Comparison of ENCODE assay signal across 10 mouse cellular contexts in the genomic region with DNA sequence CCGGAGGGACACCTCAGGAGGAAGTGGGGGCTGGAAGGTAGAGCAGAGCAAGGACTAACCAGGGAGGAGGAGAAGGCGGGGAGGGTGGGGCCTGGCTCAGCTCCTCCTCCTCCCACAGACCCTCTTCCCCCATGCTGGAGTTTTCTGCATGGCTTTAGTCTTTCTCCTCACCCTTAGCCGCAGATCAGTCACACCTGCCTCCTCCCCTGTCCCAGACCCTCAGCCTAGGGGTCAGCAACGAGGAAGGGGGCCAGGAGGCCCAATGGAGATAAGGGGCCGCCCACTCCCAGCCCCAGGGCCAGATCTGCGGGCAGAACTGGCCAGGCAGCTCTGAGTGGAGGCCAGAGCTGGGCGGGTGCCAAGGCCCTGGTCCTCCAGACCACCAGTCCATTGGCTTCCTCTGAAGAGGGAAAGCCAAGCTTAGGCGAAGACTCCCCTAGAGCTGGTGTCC. TPM values are rescaled to one million over a fixed set of nuclear protein-coding genes. Genes with fewer than 3 reads are reported as not detected.
DNase-seq lines count a peak whose midpoint lies in the region; ATAC-seq and TF ChIP-seq lines count a peak whose summit lies in the region.
"Had no signal": no experiment of that assay in that cellular context is flagged by ENCODE, and none has a peak within 500 bp of the region (broad histone marks: within the 10 kb centered on the region; RNA-seq: fewer than 3 reads in every experiment).

No protein-coding gene starts in this region.

- ATAC-seq in liver, embryonic 11.5 days (replicated peaks; ENCODE audit: low FRiP score): no peak
- ATAC-seq in embryonic facial prominence, embryonic 14.5 days (ENCODE audit: low read depth): no peak
- no peak for ATAC-seq in liver, embryonic 13.5 days (ENCODE audit: low read depth)

- H3K4me1 ChIP-seq in cerebellum, adult 2 months (ENCODE audit: control insufficient read depth, insufficient read depth, low read length): no peaks in the 10 kb centered on the region
- H3K4me1 ChIP-seq in liver, embryonic 11.5 days (replicated peaks; ENCODE audit: control insufficient read depth, insufficient read depth, low read length): peaks cover 66% of the 10 kb centered on the region
- peaks cover 72% of the 10 kb centered on the region for H3K4me1 ChIP-seq in embryonic facial prominence, embryonic 14.5 days (ENCODE audit: control insufficient read depth, insufficient read depth, low read length)
- H3K4me1 ChIP-seq in liver, embryonic 13.5 days (replicated peaks): peaks cover 73% of the 10 kb centered on the region

- H3K4me2 ChIP-seq in liver, embryonic 11.5 days: no peak overlapping the region; the same call in 1 of the 2 replicates
- peak overlapping the region; percentile 60 for H3K4me2 ChIP-seq in embryonic facial prominence, embryonic 14.5 days (ENCODE audit: low read depth, low read length)
- H3K4me2 ChIP-seq in liver, embryonic 13.5 days: 0 out of 2 replicates have a peak overlapping the region, but pooled peaks have one; percentile 0

- no peak overlapping the region for H3K4me3 ChIP-seq in cerebellum, adult 2 months (replicated peaks; ENCODE audit: insufficient read depth, low read depth, low read length)
- no peak overlapping the region for H3K4me3 ChIP-seq in liver, embryonic 11.5 days (ENCODE audit: low read depth, low read length)
- peak overlapping the region; percentile 26 for H3K4me3 ChIP-seq in embryonic facial prominence, embryonic 14.5 days (ENCODE audit: low read depth, low read length)
- no peak overlapping the region for H3K4me3 ChIP-seq in liver, embryonic 13.5 days (replicated peaks)

- 11% methylated on average over 8 of the region's 8 CpGs for WGBS in cerebellum, adult 2 months
- WGBS in liver, embryonic 11.5 days: 14% methylated on average over 8 of the region's 8 CpGs
- 4% methylated on average over 7 of the region's 8 CpGs for WGBS in embryonic facial prominence, embryonic 14.5 days
- 16% methylated on average over 8 of the region's 8 CpGs for WGBS in liver, embryonic 13.5 days (ENCODE audit: insufficient replicate concordance)

- no peak overlapping the region for H3K9ac ChIP-seq in liver, embryonic 11.5 days (ENCODE audit: low read depth, low read length)
- H3K9ac ChIP-seq in embryonic facial prominence, embryonic 14.5 days (ENCODE audit: low read depth, low read length): peak overlapping the region; percentile 51
- no peak overlapping the region for H3K9ac ChIP-seq in liver, embryonic 13.5 days

- H3K27me3 ChIP-seq in cerebellum, adult 2 months (ENCODE audit: control insufficient read depth, insufficient read depth, low read length): peaks cover 1% of the 10 kb centered on the region; the same call in 1 of the 2 replicates
- H3K27me3 ChIP-seq in liver, embryonic 11.5 days (replicated peaks; ENCODE audit: control insufficient read depth, insufficient read depth, low read length): peaks cover 19% of the 10 kb centered on the region
- H3K27me3 ChIP-seq in embryonic facial prominence, embryonic 14.5 days (replicated peaks; ENCODE audit: control insufficient read depth, insufficient read depth, low read length): no peaks in the 10 kb centered on the region
- peaks cover 69% of the 10 kb centered on the region for H3K27me3 ChIP-seq in liver, embryonic 13.5 days

- no peaks in the 10 kb centered on the region for H3K36me3 ChIP-seq in liver, embryonic 11.5 days (ENCODE audit: control insufficient read depth, insufficient read depth, low read length)
- peaks cover 9% of the 10 kb centered on the region for H3K36me3 ChIP-seq in embryonic facial prominence, embryonic 14.5 days (ENCODE audit: control insufficient read depth, insufficient read depth, low read length)
- H3K36me3 ChIP-seq in liver, embryonic 13.5 days: no peaks in the 10 kb centered on the region

- no peaks in the 10 kb centered on the region for H3K9me3 ChIP-seq in liver, embryonic 11.5 days (ENCODE audit: control insufficient read depth, low read length)
- H3K9me3 ChIP-seq in embryonic facial prominence, embryonic 14.5 days (ENCODE audit: control insufficient read depth, low read length): no peaks in the 10 kb centered on the region
- H3K9me3 ChIP-seq in liver, embryonic 13.5 days (replicated peaks): no peaks in the 10 kb centered on the region

- H3K27ac ChIP-seq in cerebellum, adult 2 months (ENCODE audit: insufficient read depth, low read length): no peak overlapping the region
- H3K27ac ChIP-seq in liver, embryonic 11.5 days (ENCODE audit: low read depth, low read length): peak overlapping the region; percentile 19; the same call in 1 of the 2 replicates
- H3K27ac ChIP-seq in embryonic facial prominence, embryonic 14.5 days (replicated peaks; ENCODE audit: low read depth, low read length): peak overlapping the region; percentile 91
- H3K27ac ChIP-seq in liver, embryonic 13.5 days: no peak overlapping the region

- TF ChIP-seq CTCF in cerebellum, adult 2 months (IDR thresholded peaks at IDR 0.05; ENCODE audit: borderline replicate concordance, insufficient read depth, low read depth, low read length): no peak

- DNase-seq in cerebellum, postnatal 14 days: peak; percentile 30 to 59
- no peak for DNase-seq in cerebellum, adult 2 months
- no peak for DNase-seq in liver, embryonic 11.5 days (ENCODE audit: low spot score)
- no peak for DNase-seq in liver
- no peak for DNase-seq in embryonic facial prominence, embryonic 14.5 days (ENCODE audit: low spot score)
- DNase-seq in liver, embryonic 13.5 days: no peak
- DNase-seq in adrenal gland, adult 8-10 months: no peak
- no peak for DNase-seq in thymus, postnatal 10 days (ENCODE audit: low spot score in 2 of 2)
- DNase-seq: thymus, adult 18-20 months had no signal

- TF ChIP-seq POLR2A in cerebellum, adult 2 months (IDR thresholded peaks at IDR 0.05; ENCODE audit: borderline replicate concordance, insufficient read depth, low read length): no peak

RNA-seq across cellular contexts. Expression of a gene that starts 5.3 kb away (rescaled TPM):
- polyA plus RNA-seq in cerebellum, adult 2 months (2012; rRNA removed): 2.3 and 3.2 TPM in 2 replicates
- 4.3 and 4.6 TPM in 2 replicates for polyA plus RNA-seq in liver, embryonic 11.5 days (2014; fragmentation: Nextera tagmentation; extraction: Ambion mirVana)
- polyA plus RNA-seq in embryonic facial prominence, embryonic 14.5 days (2014; fragmentation: Nextera tagmentation; extraction: Ambion mirVana): 11.3 and 12.0 TPM in 2 replicates
- 0.76 and 0.96 TPM in 2 replicates for polyA plus RNA-seq in liver, embryonic 13.5 days (2015; fragmentation: Nextera tagmentation; extraction: Ambion mirVana)
- 10 to 100 TPM in 3 of 4 experiments, 1 to 10 TPM in 1; 8.5 to 21.1 (median 13.3) TPM for total RNA-seq in adrenal gland, adult 8-10 months (2022)

RNA-seq across cellular contexts. Expression of a gene that starts 17.0 kb away (rescaled TPM):
- polyA plus RNA-seq in cerebellum, adult 2 months (2012; rRNA removed): 808 and 827 TPM in 2 replicates
- 683 and 733 TPM in 2 replicates for polyA plus RNA-seq in liver, embryonic 11.5 days (2014; fragmentation: Nextera tagmentation; extraction: Ambion mirVana)
- polyA plus RNA-seq in embryonic facial prominence, embryonic 14.5 days (2014; fragmentation: Nextera tagmentation; extraction: Ambion mirVana): 800 and 852 TPM in 2 replicates
- polyA plus RNA-seq in liver, embryonic 13.5 days (2015; fragmentation: Nextera tagmentation; extraction: Ambion mirVana): 372 and 464 TPM in 2 replicates
- 100 to 1,000 TPM; 742 to 804 (median 775) TPM for total RNA-seq in adrenal gland, adult 8-10 months (2022)

RNA-seq across cellular contexts. Expression of a gene that starts 19.7 kb away (rescaled TPM):
- 0.29 TPM in 1 of 2 replicates, not detected in the other for polyA plus RNA-seq in cerebellum, adult 2 months (2012; rRNA removed)
- polyA plus RNA-seq in liver, embryonic 11.5 days (2014; fragmentation: Nextera tagmentation; extraction: Ambion mirVana): 2.8 and 3.3 TPM in 2 replicates
- 3.9 and 6.0 TPM in 2 replicates for polyA plus RNA-seq in embryonic facial prominence, embryonic 14.5 days (2014; fragmentation: Nextera tagmentation; extraction: Ambion mirVana)
- polyA plus RNA-seq in liver, embryonic 13.5 days (2015; fragmentation: Nextera tagmentation; extraction: Ambion mirVana): 0.52 and 1.3 TPM in 2 replicates
- under 1 TPM in 2 of 4 experiments, not detected in 2; 0.16 to 0.49 TPM for total RNA-seq in adrenal gland, adult 8-10 months (2022)
- total RNA-seq: adrenal gland, adult 18-20 months had no signal

RNA-seq across cellular contexts. Expression of a gene that starts 32.0 kb away (rescaled TPM):
- polyA plus RNA-seq in cerebellum, adult 2 months (2012; rRNA removed): 16.5 and 18.4 TPM in 2 replicates
- polyA plus RNA-seq in liver, embryonic 11.5 days (2014; fragmentation: Nextera tagmentation; extraction: Ambion mirVana): 30.2 and 31.1 TPM in 2 replicates
- polyA plus RNA-seq in embryonic facial prominence, embryonic 14.5 days (2014; fragmentation: Nextera tagmentation; extraction: Ambion mirVana): 26.1 and 30.6 TPM in 2 replicates
- polyA plus RNA-seq in liver, embryonic 13.5 days (2015; fragmentation: Nextera tagmentation; extraction: Ambion mirVana): 11.3 and 13.5 TPM in 2 replicates
- 10 to 100 TPM; 24.9 to 45.2 (median 36.2) TPM for total RNA-seq in adrenal gland, adult 8-10 months (2022)

Comparison
In these comparisons a context has a peak if more than half of its experiments do, and no peak if none do; other contexts are left out.
1. DNase-seq: peak in cerebellum, postnatal 14 days (2 of 2); none in cerebellum, adult 2 months (0 of 2), liver, embryonic 11.5 days (single experiment), liver (single experiment), embryonic facial prominence, embryonic 14.5 days (single experiment), liver, embryonic 13.5 days (single experiment), adrenal gland, adult 8-10 months (single experiment) and thymus, postnatal 10 days (0 of 2).
2. H3K27ac ChIP-seq: peak in liver, embryonic 11.5 days (single experiment) and embryonic facial prominence, embryonic 14.5 days (single experiment); none in cerebellum, adult 2 months (single experiment) and liver, embryonic 13.5 days (single experiment).